Mouse (Mus musculus): ENCODE results near the gene Gm8909.
"Not testable (repeated sequence)": the region's sequence is repeated elsewhere in the genome, so short reads cannot be mapped to it uniquely, and the experiment has no call there.

Gene Gm8909

GRCm38 (mm10) chr17:36161129-36162051 is 6.9 kb downstream of the Gm8909 start:
- DNase-seq: no peak

- DNase-seq: not testable (repeated sequence)
These were observed 10.1 kb downstream of the Gm8909 start for GRCm38 (mm10) chr17:36158264-36158663.

GRCm38 (mm10) chr17:36157782-36158181 is 10.6 kb downstream of the Gm8909 start:
- peak in 1 of 2 experiments; percentile 5 for DNase-seq

GRCm38 (mm10) chr17:36154271-36155149 is 13.8 kb downstream of the Gm8909 start:
- no peak for DNase-seq

GRCm38 (mm10) chr17:36151200-36151599 is 17.1 kb downstream of the Gm8909 start:
- not testable (repeated sequence) for DNase-seq

- not testable (repeated sequence) for DNase-seq
These were observed 19.9 kb downstream of the Gm8909 start for GRCm38 (mm10) chr17:36148468-36148867.

- DNase-seq: not testable (repeated sequence)
These were observed 21.4 kb downstream of the Gm8909 start for GRCm38 (mm10) chr17:36146937-36147336.

GRCm38 (mm10) chr17:36145861-36146156 is 22.5 kb downstream of the Gm8909 start:
- not testable (repeated sequence) for DNase-seq

GRCm38 (mm10) chr17:36145111-36145860 is 23.1 kb downstream of the Gm8909 start:
- peak in 1 of 2 experiments; percentile 4 for DNase-seq

- not testable (repeated sequence) for DNase-seq
These were observed 32.0 kb downstream of the Gm8909 start for GRCm38 (mm10) chr17:36136299-36136848.

- not testable (repeated sequence) for DNase-seq
These were observed 32.7 kb downstream of the Gm8909 start for GRCm38 (mm10) chr17:36135421-36136231.

- no peak for DNase-seq
These were observed 36.6 kb downstream of the Gm8909 start for GRCm38 (mm10) chr17:36131516-36132265.

GRCm38 (mm10) chr17:36128968-36129817 is 39.1 kb downstream of the Gm8909 start, which contains the start of gene Gm7030:
TSS of gene Gm7030 (minus strand) at chr17:36129425.
- not testable (repeated sequence) for DNase-seq

GRCm38 (mm10) chr17:36128525-36128924 is 39.8 kb downstream of the Gm8909 start:
- not testable (repeated sequence) for DNase-seq

GRCm38 (mm10) chr17:36124111-36124510 is 44.2 kb downstream of the Gm8909 start:
- not testable (repeated sequence) for DNase-seq

GRCm38 (mm10) chr17:36121352-36122020 is 46.9 kb downstream of the Gm8909 start, which contains the start of gene Gm19684:
TSS of gene Gm19684 (plus strand) at chr17:36121678.
- DNase-seq: not testable (repeated sequence)

- DNase-seq: not testable (repeated sequence)
These were observed 47.5 kb downstream of the Gm8909 start for GRCm38 (mm10) chr17:36120839-36121238.

- not testable (repeated sequence) for DNase-seq
These were observed 51.8 kb downstream of the Gm8909 start for GRCm38 (mm10) chr17:36116545-36116944.
